Mouse (Mus musculus) liver, embryonic 15.5 days (tissue): ENCODE measurements around the gene Edil3. TPM values are rescaled to one million over a fixed set of nuclear protein-coding genes. Genes with fewer than 3 reads are reported as not detected.

ENCODE experiments used
- ATAC-seq: fragments of 200-750 bp; cut with Nextera tagmentation; 2 replicates; pipeline ENCODE4 v1.8.0; 2017; ENCODE audit warnings: moderate number of reproducible peaks, mild to moderate bottlenecking, moderate library complexity; ENCODE audit not compliant: insufficient read depth
- H3K27ac ChIP-seq: fragments of 300-500 bp; sonication (generic); replicated peaks from 2 replicates; pipeline ENCODE4 v1.5.1; 2015; ENCODE audit warnings: mild to moderate bottlenecking, inconsistent platforms
- H3K27me3 ChIP-seq: fragments of 300-500 bp; sonication (generic); 2 replicates; pipeline ENCODE4 v1.6.1; 2015; ENCODE audit warnings: mild to moderate bottlenecking, inconsistent platforms
- H3K36me3 ChIP-seq: fragments of 300-500 bp; sonication (generic); replicated peaks from 2 replicates; pipeline ENCODE4 v1.6.1; 2015; ENCODE audit warnings: moderate library complexity, mild to moderate bottlenecking, inconsistent platforms
- H3K4me1 ChIP-seq: fragments of 300-500 bp; sonication (generic); replicated peaks from 2 replicates; pipeline ENCODE4 v1.6.1; 2015; ENCODE audit warnings: inconsistent platforms
- H3K4me2 ChIP-seq: fragments of 300-500 bp; sonication (generic); 2 replicates; pipeline ENCODE4 v1.6.1; 2015; ENCODE audit warnings: moderate library complexity, mild to moderate bottlenecking, inconsistent platforms
- H3K4me3 ChIP-seq: fragments of 300-500 bp; sonication (generic); replicated peaks from 2 replicates; pipeline ENCODE4 v1.5.1; 2015; ENCODE audit warnings: mild to moderate bottlenecking, inconsistent platforms
- H3K9ac ChIP-seq: fragments of 300-500 bp; sonication (generic); 2 replicates; pipeline ENCODE4 v1.6.1; 2015; ENCODE audit warnings: moderate library complexity, mild to moderate bottlenecking, inconsistent platforms
- H3K9me3 ChIP-seq: fragments of 300-500 bp; sonication (generic); replicated peaks from 2 replicates; pipeline ENCODE4 v1.6.1; 2016; ENCODE audit warnings: inconsistent platforms
- WGBS: fragments of 180-500 bp; shearing (Covaris S2); methylation state at CpG from one replicate; pipeline ENCODE4 v1.1.7; 2015; ENCODE audit warnings: mixed read lengths; ENCODE audit not compliant: insufficient replicate concordance; 5-methylcytosine and 5-hydroxymethylcytosine counted together
- polyA plus RNA-seq: library from polyadenylated mRNA; unstranded; fragments of >200 nt; fragmentation: Nextera tagmentation; extraction: Ambion mirVana; gene quantifications from 2 replicates; pipeline ENCODE4 v1.2.1, GENCODE M21; 2015

Edil3 gene
- polyA plus RNA-seq, 1 experiment from 2014 or later = 0.25 TPM

- peak; percentile 99 for ATAC-seq
- H3K9ac ChIP-seq = no peak overlapping the region
- peaks cover 12% of the 10 kb centered on the region for H3K4me1 ChIP-seq
- H3K27me3 ChIP-seq = no peaks in the 10 kb centered on the region
- no peaks in the 10 kb centered on the region for H3K9me3 ChIP-seq
- 39% methylated on average over 4 of the region's 4 CpGs for WGBS
- H3K36me3 ChIP-seq = no peaks in the 10 kb centered on the region
- H3K4me3 ChIP-seq = no peak overlapping the region
- H3K27ac ChIP-seq = peak overlapping the region; percentile 72
- peak overlapping the region; percentile 52 for H3K4me2 ChIP-seq
These were observed 432.8 kb downstream of the Edil3 start for GRCm38 (mm10) chr13:89253990-89254642.

GRCm38 (mm10) chr13:89256906-89257305 is 435.6 kb downstream of the Edil3 start:
- H3K27me3 ChIP-seq = no peaks in the 10 kb centered on the region
- H3K9ac ChIP-seq = no peak overlapping the region
- H3K4me1 ChIP-seq = peaks cover 12% of the 10 kb centered on the region
- H3K36me3 ChIP-seq = no peaks in the 10 kb centered on the region
- no peak for ATAC-seq
- no peaks in the 10 kb centered on the region for H3K9me3 ChIP-seq
- WGBS = 0% methylated on average over 1 of the region's 1 CpGs
- H3K27ac ChIP-seq = no peak overlapping the region
- H3K4me2 ChIP-seq = no peak overlapping the region
- no peak overlapping the region for H3K4me3 ChIP-seq

GRCm38 (mm10) chr13:89286696-89287305 is 465.5 kb downstream of the Edil3 start:
- Histone ChIP-seq H3K9ac (no peak overlapping the region), H3K4me3 (no peak overlapping the region), H3K36me3 (no peaks in the 10 kb centered on the region), H3K4me1 (no peaks in the 10 kb centered on the region), H3K27me3 (no peaks in the 10 kb centered on the region), H3K9me3 (no peaks in the 10 kb centered on the region), H3K4me2 (no peak overlapping the region), H3K27ac (no peak overlapping the region)
- ATAC-seq = no peak
- WGBS = 58% methylated on average over 5 of the region's 5 CpGs

DNA sequence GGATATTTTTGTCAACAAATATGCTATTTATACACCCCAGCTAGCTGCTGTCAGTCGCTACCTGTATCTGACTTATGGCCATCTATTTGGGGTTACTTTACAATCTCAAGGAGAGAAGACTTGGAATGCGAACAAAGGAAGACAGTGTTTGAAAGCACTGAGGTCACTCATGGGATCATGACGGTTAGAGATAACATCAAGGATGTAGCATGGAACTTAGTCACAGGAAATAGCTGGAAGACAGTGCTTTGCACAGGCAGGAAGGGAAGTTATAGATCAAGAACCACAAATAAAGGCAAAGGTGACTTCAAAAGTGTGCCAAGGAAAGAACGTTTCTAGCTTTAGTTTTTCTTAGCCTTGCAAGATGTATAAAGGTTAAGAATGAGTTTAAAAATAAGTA is 466.9 kb downstream of the Edil3 start:
- no peaks in the 10 kb centered on the region for H3K36me3 ChIP-seq
- H3K27me3 ChIP-seq = no peaks in the 10 kb centered on the region
- no peaks in the 10 kb centered on the region for H3K4me1 ChIP-seq
- no peak overlapping the region for H3K27ac ChIP-seq
- WGBS = 30% methylated on average over 4 of the region's 4 CpGs
- H3K4me2 ChIP-seq = no peak overlapping the region
- ATAC-seq = no peak
- no peak overlapping the region for H3K4me3 ChIP-seq
- H3K9me3 ChIP-seq = no peaks in the 10 kb centered on the region
- no peak overlapping the region for H3K9ac ChIP-seq

DNA sequence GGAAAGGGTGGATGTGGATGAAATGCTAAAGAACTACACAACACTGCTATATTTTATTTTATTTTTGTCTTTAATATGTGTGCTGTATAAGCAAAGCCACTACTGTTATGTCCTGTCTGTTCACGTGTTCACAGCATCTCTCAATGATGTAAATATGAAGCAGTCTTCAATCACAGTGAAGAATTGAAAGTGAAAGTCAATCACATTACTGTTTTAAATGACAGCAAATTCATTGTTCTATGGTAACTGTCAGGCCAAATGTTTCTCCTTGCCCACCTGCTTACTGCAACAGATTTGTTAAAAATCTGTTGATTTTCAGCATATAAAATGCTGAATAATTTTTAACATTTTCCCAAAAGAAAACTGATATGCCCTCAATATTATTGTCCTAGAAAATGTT is 499.9 kb downstream of the Edil3 start:
- ATAC-seq = no peak
- H3K27me3 ChIP-seq = no peaks in the 10 kb centered on the region
- H3K9me3 ChIP-seq = no peaks in the 10 kb centered on the region
- no peak overlapping the region for H3K27ac ChIP-seq
- H3K4me3 ChIP-seq = no peak overlapping the region
- WGBS = 57% methylated on average over 1 of the region's 1 CpGs
- no peaks in the 10 kb centered on the region for H3K36me3 ChIP-seq
- no peak overlapping the region for H3K9ac ChIP-seq
- H3K4me1 ChIP-seq = no peaks in the 10 kb centered on the region
- no peak overlapping the region for H3K4me2 ChIP-seq

DNA sequence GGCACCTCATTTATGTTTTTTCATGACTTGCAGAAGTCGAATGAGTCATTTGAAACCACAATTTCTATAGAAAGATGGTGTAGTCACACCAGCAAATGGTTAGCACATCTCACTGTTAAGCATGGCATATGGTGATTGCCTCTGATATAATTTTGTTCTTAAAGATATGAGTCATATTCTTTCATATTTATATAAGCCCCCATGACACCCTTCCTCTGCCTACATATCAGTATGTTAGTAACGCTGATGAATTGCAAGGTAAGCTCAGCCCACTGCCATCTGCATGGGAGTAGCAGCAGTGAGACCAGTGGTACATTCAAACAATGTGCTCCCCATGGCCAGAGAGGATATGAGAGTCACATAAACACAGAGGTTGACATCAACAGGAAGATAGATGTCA is 503.0 kb downstream of the Edil3 start:
- no peak overlapping the region for H3K9ac ChIP-seq
- H3K4me2 ChIP-seq = no peak overlapping the region
- H3K27ac ChIP-seq = no peak overlapping the region
- H3K27me3 ChIP-seq = no peaks in the 10 kb centered on the region
- 51% methylated on average over 2 of the region's 2 CpGs for WGBS
- no peaks in the 10 kb centered on the region for H3K9me3 ChIP-seq
- no peak for ATAC-seq
- no peak overlapping the region for H3K4me3 ChIP-seq
- no peaks in the 10 kb centered on the region for H3K4me1 ChIP-seq
- H3K36me3 ChIP-seq = no peaks in the 10 kb centered on the region

- H3K27ac ChIP-seq = no peak overlapping the region
- no peak overlapping the region for H3K9ac ChIP-seq
- no peak for ATAC-seq
- H3K4me2 ChIP-seq = no peak overlapping the region
- H3K4me1 ChIP-seq = no peaks in the 10 kb centered on the region
- no peak overlapping the region for H3K4me3 ChIP-seq
- 59% methylated on average over 1 of the region's 1 CpGs for WGBS
- H3K27me3 ChIP-seq = no peaks in the 10 kb centered on the region
- no peaks in the 10 kb centered on the region for H3K9me3 ChIP-seq
- no peaks in the 10 kb centered on the region for H3K36me3 ChIP-seq
These were observed 513.2 kb downstream of the Edil3 start for GRCm38 (mm10) chr13:89334494-89334893.

DNA sequence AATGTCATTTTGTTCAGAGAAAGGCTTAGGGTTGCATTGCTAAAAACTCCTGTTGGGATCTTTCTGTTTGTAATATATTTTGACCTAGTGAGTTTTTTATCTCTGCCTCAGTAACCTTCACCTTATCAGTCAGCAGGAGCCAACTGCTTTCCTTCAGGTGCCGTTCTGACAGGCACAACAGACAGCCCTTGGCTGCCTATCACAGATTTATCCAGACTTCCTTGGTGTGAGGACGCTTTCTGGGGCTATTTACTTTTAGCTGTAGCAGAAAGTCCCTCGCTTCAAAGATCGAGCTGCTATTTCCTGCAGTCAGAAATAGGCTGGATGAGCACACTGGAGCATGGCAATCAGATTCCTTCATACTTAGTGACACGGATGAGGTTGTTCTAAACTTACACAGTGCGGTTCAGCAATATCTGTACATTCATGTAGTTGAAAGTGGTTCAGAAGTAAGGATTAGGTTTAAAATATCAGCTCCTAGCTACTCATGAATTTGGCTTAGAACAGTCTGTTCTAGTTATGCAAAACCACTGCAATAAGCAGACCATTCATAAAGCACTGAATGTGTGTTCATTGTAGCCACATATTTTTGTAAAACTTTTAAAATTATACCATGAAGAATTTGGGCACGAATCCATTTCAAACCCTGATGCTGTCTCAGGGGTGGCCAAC is 514.8 kb downstream of the Edil3 start:
- H3K4me1 ChIP-seq = no peaks in the 10 kb centered on the region
- H3K9me3 ChIP-seq = no peaks in the 10 kb centered on the region
- H3K27ac ChIP-seq = no peak overlapping the region
- WGBS = 27% methylated on average over 7 of the region's 7 CpGs
- H3K9ac ChIP-seq = no peak overlapping the region
- no peak overlapping the region for H3K4me2 ChIP-seq
- H3K36me3 ChIP-seq = no peaks in the 10 kb centered on the region
- H3K27me3 ChIP-seq = no peaks in the 10 kb centered on the region
- no peak overlapping the region for H3K4me3 ChIP-seq
- no peak for ATAC-seq

DNA sequence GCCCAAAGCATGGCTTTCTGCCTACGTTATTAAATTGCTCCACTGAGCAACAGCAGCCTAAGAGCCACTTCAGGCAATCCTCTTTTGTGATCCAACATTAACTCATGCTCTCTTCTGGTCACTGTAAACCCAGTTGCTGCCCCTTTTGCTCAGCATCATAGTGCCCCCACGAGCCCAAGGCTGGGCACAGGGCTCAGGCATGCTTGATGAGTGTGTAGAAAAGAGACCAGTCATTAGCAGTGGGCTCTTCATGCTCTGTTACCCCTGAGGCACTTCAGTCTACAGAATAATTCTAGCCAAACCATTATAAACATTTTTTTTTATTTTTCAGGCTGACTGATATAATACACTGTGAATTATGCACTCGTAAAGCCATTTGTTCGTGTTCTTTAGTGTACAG is 517.8 kb downstream of the Edil3 start:
- 69% methylated on average over 4 of the region's 4 CpGs for WGBS
- no peak for ATAC-seq
- no peaks in the 10 kb centered on the region for H3K36me3 ChIP-seq
- no peak overlapping the region for H3K9ac ChIP-seq
- no peaks in the 10 kb centered on the region for H3K27me3 ChIP-seq
- no peak overlapping the region for H3K27ac ChIP-seq
- no peaks in the 10 kb centered on the region for H3K9me3 ChIP-seq
- no peaks in the 10 kb centered on the region for H3K4me1 ChIP-seq
- no peak overlapping the region for H3K4me3 ChIP-seq
- no peak overlapping the region for H3K4me2 ChIP-seq

GRCm38 (mm10) chr13:89339776-89340175 is 518.5 kb downstream of the Edil3 start:
- WGBS = 56% methylated on average over 3 of the region's 3 CpGs
- Histone ChIP-seq H3K4me3 (no peak overlapping the region), H3K4me1 (no peaks in the 10 kb centered on the region)

GRCm38 (mm10) chr13:89355234-89355633 is 534.0 kb downstream of the Edil3 start:
- Histone ChIP-seq H3K27me3 (no peaks in the 10 kb centered on the region), H3K27ac (no peak overlapping the region), H3K4me1 (no peaks in the 10 kb centered on the region), H3K36me3 (no peaks in the 10 kb centered on the region), H3K4me3 (no peak overlapping the region), H3K9me3 (no peaks in the 10 kb centered on the region), H3K4me2 (no peak overlapping the region), H3K9ac (no peak overlapping the region)
- 48% methylated on average over 3 of the region's 3 CpGs for WGBS
- ATAC-seq = no peak

More at GRCm38 (mm10) chr13:89339776-89340175, 518.5 kb downstream of the Edil3 start:
- H3K27me3 ChIP-seq = no peaks in the 10 kb centered on the region
- no peaks in the 10 kb centered on the region for H3K9me3 ChIP-seq
- no peaks in the 10 kb centered on the region for H3K36me3 ChIP-seq
- no peak overlapping the region for H3K4me2 ChIP-seq
- no peak for ATAC-seq
- no peak overlapping the region for H3K27ac ChIP-seq
- no peak overlapping the region for H3K9ac ChIP-seq
